Mouse (Mus musculus) embryo, embryonic 10 days (tissue): Measurements from ENCODE around the gene Igsf10.

Experiments used
- DNase-seq: peaks from one replicate; pipeline ENCODE4 v3.0.0-alpha.2; 2015; ENCODE audit warnings: low spot score

Igsf10 gene

DNA sequence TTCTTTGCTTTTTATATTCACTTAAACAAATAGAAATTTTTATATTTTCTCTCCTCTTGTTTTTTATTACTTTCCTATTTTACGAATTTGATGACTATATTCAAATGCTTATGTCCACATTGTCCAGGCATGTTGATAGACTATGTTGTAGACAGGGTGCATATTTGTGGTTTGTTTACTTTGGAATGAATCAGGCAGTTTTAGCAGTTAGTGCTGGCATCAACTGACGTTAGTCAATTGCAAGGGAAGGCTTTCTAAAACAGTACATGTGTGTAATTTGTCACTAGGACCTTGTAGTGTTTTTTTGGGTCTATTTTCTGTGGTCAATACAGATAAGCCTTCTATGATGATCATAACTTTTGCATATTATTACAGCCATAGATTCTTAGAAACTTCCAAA is 53.6 kb downstream of the Igsf10 start:
- DNase-seq = no peak

DNA sequence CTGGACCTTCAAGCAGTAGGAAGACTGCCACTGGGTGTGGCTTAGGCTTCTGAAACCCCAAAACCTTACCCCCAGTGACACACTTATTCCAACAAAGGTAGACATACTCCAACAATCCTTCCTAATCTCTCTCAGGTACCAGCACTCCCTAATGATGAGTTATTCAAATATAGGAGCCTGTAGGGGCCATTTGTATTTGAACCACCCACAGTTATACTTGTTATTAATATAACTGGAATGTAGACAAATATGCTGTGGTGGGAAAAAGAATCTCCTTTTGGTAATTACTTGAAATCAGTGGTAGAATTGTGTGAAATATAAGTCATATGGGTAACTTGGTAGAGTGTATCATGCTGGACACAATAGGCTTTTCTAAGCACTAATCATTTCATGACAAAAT is 65.6 kb downstream of the Igsf10 start:
- no peak for DNase-seq

GRCm38 (mm10) chr3:59278254-59278533 is 66.0 kb downstream of the Igsf10 start:
- DNase-seq = no peak

DNA sequence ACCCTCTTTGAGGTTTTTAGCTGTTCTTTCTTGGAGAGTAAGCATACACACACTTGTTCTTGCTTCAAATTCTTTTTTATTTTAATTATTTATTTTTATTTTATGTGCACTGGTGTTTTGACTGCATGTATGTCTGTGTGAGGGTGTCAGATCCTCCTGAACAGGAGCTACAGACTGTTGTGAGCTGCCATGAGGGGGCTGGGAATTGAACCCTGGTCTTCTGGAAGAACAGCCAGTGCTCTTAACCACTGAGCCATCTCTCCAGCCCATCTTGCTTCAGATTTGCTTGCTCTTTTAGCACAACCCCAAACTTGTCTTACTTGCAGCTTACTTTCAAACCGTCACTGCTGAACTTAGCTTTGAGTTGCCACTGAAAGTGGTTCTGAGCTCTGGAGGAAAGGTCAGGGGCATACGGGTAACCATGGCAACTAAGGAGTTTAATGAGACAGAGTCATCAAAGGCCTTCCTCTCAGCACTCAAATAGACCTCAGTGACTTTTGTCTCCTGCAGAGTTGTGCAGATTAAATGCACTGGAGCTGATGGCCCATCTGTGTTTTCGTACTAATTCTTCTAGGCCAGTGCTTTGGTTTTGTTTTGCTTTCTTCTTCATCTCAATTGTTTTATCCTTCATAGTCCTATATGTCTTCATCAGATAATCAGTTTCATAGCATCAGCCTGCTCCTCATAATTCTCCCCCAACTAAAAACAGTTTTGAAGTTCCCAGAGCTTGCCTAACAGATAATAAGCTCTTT is 66.5 kb downstream of the Igsf10 start:
- DNase-seq = peak; percentile 88

- no peak for DNase-seq
Measured at GRCm38 (mm10) chr3:59270811-59271210, 73.4 kb downstream of the Igsf10 start.
